Mouse (Mus musculus) Muller cell, postnatal 12 days (primary cell): ENCODE measurements around the gene Lmln.
"Not testable (repeated sequence)": the region's sequence is repeated elsewhere in the genome, so short reads cannot be mapped to it uniquely, and the experiment has no call there.

ENCODE experiments used
- DNase-seq: peaks from one replicate; pipeline ENCODE4 v3.0.0-alpha.2; 2015; ENCODE audit errors: inconsistent ontology term

The Lmln gene

GRCm38 (mm10) chr16:33058033-33058432 lies 4.3 kb upstream of the Lmln start:
- no peak for DNase-seq

- DNase-seq, result not testable (repeated sequence)
These were observed 3.7 kb upstream of the Lmln start for GRCm38 (mm10) chr16:33058656-33059055.

GRCm38 (mm10) chr16:33059471-33059870 lies 2.9 kb upstream of the Lmln start:
- DNase-seq, result no peak

GRCm38 (mm10) chr16:33060926-33061325 lies 1.4 kb upstream of the Lmln start:
- no peak for DNase-seq

- no peak for DNase-seq
These were observed 921 bp upstream of the Lmln start for GRCm38 (mm10) chr16:33061400-33061799.

GRCm38 (mm10) chr16:33062682-33063131 lies 386 bp downstream of the Lmln start:
- peak; percentile 92 for DNase-seq

GRCm38 (mm10) chr16:33063267-33063666 lies 946 bp downstream of the Lmln start:
- DNase-seq, result no peak

- no peak for DNase-seq
These were observed 2.3 kb downstream of the Lmln start for GRCm38 (mm10) chr16:33064636-33065035.

GRCm38 (mm10) chr16:33070928-33071327 lies 8.6 kb downstream of the Lmln start:
- DNase-seq, result no peak

- no peak for DNase-seq
These were observed 10.7 kb downstream of the Lmln start for GRCm38 (mm10) chr16:33072871-33073557.

GRCm38 (mm10) chr16:33074967-33075366 lies 12.6 kb downstream of the Lmln start:
- DNase-seq, result no peak

GRCm38 (mm10) chr16:33076078-33076477 lies 13.8 kb downstream of the Lmln start:
- no peak for DNase-seq

GRCm38 (mm10) chr16:33077069-33077627 lies 14.8 kb downstream of the Lmln start:
- no peak for DNase-seq

- no peak for DNase-seq
These were observed 17.7 kb downstream of the Lmln start for GRCm38 (mm10) chr16:33080063-33080462.

- DNase-seq, result no peak
These were observed 20.6 kb downstream of the Lmln start for GRCm38 (mm10) chr16:33082951-33083350.

GRCm38 (mm10) chr16:33083996-33084395 lies 21.7 kb downstream of the Lmln start:
- no peak for DNase-seq

GRCm38 (mm10) chr16:33085666-33086065 lies 23.3 kb downstream of the Lmln start:
- peak; percentile 74 for DNase-seq

- DNase-seq, result peak; percentile 45
These were observed 51.4 kb downstream of the Lmln start for GRCm38 (mm10) chr16:33113726-33114125.

- DNase-seq, result no peak
These were observed 61.1 kb downstream of the Lmln start for GRCm38 (mm10) chr16:33123373-33123772.

- DNase-seq, result no peak
These were observed 61.9 kb downstream of the Lmln start for GRCm38 (mm10) chr16:33123938-33124820.

GRCm38 (mm10) chr16:33127052-33127451 lies 64.7 kb downstream of the Lmln start:
- DNase-seq, result no peak

GRCm38 (mm10) chr16:33130731-33131130 lies 68.4 kb downstream of the Lmln start:
- peak; percentile 80 for DNase-seq
